Mouse (Mus musculus): ENCODE results near the gene Barhl2.

The Barhl2 gene

GRCm38 (mm10) chr5:106454411-106455105, 3.4 kb downstream of the Barhl2 start:
- DNase-seq = no peak

- no peak for DNase-seq
Measured at GRCm38 (mm10) chr5:106453886-106454321, 4.1 kb downstream of the Barhl2 start.

GRCm38 (mm10) chr5:106453181-106453885, 4.6 kb downstream of the Barhl2 start:
- DNase-seq = no peak

- DNase-seq = no peak
Measured at GRCm38 (mm10) chr5:106452686-106453085, 5.3 kb downstream of the Barhl2 start.

- no peak for DNase-seq
Measured at GRCm38 (mm10) chr5:106451681-106452440, 6.1 kb downstream of the Barhl2 start.

- no peak for DNase-seq
Measured at GRCm38 (mm10) chr5:106450426-106451160, 7.4 kb downstream of the Barhl2 start.

- DNase-seq = no peak
Measured at GRCm38 (mm10) chr5:106449720-106450425, 8.1 kb downstream of the Barhl2 start.

- DNase-seq = no peak
Measured at GRCm38 (mm10) chr5:106448798-106449125, 9.2 kb downstream of the Barhl2 start.

- no peak for DNase-seq
Measured at GRCm38 (mm10) chr5:106447951-106448797, 9.8 kb downstream of the Barhl2 start.

- DNase-seq = no peak
Measured at GRCm38 (mm10) chr5:106447091-106447820, 10.7 kb downstream of the Barhl2 start.

GRCm38 (mm10) chr5:106446593-106446992, 11.4 kb downstream of the Barhl2 start:
- DNase-seq = no peak

- no peak for DNase-seq
Measured at GRCm38 (mm10) chr5:106445681-106446080, 12.3 kb downstream of the Barhl2 start.

- DNase-seq = no peak
Measured at GRCm38 (mm10) chr5:106438916-106439315, 19.1 kb downstream of the Barhl2 start.

GRCm38 (mm10) chr5:106426069-106426468, 31.9 kb downstream of the Barhl2 start:
- no peak for DNase-seq

GRCm38 (mm10) chr5:106420871-106421270, 37.1 kb downstream of the Barhl2 start:
- no peak for DNase-seq

- DNase-seq = no peak
Measured at GRCm38 (mm10) chr5:106420370-106420769, 37.6 kb downstream of the Barhl2 start.

GRCm38 (mm10) chr5:106417210-106417609, 40.8 kb downstream of the Barhl2 start:
- peak; percentile 7 for DNase-seq

GRCm38 (mm10) chr5:106416550-106416949, 41.4 kb downstream of the Barhl2 start:
- DNase-seq = peak; percentile 0

- no peak for DNase-seq
Measured at GRCm38 (mm10) chr5:106415734-106416133, 42.2 kb downstream of the Barhl2 start.

GRCm38 (mm10) chr5:106402761-106403160, 55.2 kb downstream of the Barhl2 start:
- no peak for DNase-seq

Data from lung, postnatal 36 days (tissue).